Mouse (Mus musculus): ENCODE measurements around the gene Kdm5b.

DNA sequence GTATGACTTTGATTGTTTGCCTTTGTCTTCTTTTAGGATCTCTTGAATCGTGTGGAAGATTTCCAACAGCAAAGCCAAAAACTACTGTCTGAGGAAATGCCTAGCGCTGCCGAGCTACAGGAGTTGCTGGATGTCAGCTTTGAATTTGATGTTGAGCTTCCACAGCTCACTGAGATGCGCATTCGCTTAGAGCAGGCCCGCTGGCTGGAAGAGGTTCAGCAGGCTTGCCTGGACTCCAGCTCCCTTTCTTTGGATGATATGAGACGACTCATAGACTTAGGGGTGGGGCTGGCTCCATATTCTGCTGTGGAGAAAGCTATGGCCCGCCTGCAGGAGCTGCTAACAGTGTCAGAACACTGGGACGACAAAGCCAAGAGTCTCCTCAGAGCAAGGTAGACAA, 57.7 kb downstream of the Kdm5b start:
- TF ChIP-seq CTCF (IDR thresholded peaks at IDR 0.05; ENCODE audit: control insufficient read depth, insufficient read depth, low read length) (no peak), POLR2A (IDR thresholded peaks at IDR 0.05; ENCODE audit: borderline replicate concordance, control insufficient read depth, low read depth, low read length) (no peak)

Measured in bone marrow, adult 2 months (tissue).